Mouse (Mus musculus) bone marrow macrophage, adult 2 months (primary cell): Measurements from ENCODE around the gene Rtn4rl2.

Source experiments
- CTCF ChIP-seq: IDR thresholded peaks from 2 replicates; pipeline ENCODE4 v1.5.1; 2012; ENCODE audit warnings: low read depth, mild to moderate bottlenecking, low read length, moderate library complexity
- POLR2A ChIP-seq: IDR thresholded peaks from 2 replicates; pipeline ENCODE4 v1.6.1; 2012; ENCODE audit warnings: mild to moderate bottlenecking, low read depth, low read length, borderline replicate concordance

- TF ChIP-seq CTCF (no peak), POLR2A (no peak)
Observed at GRCm38 (mm10) chr2:84919601-84920108, 33.1 kb upstream of the Rtn4rl2 start.
